Mouse (Mus musculus) retina, adult 2 months (tissue): Measurements from ENCODE around the gene Hacd4.

Source experiments
- DNase-seq: peaks from one replicate; pipeline ENCODE4 v3.0.0-alpha.2; 2012; ENCODE audit warnings: low read depth, low spot score

Hacd4 gene

GRCm38 (mm10) chr4:88438326-88438989 is at the start of gene Hacd4:
Hacd4 (minus strand) TSS chr4:88438928.
- DNase-seq = no peak

GRCm38 (mm10) chr4:88488107-88488506 is 49.4 kb upstream of the Hacd4 start:
- DNase-seq = no peak

- no peak for DNase-seq
Measured at GRCm38 (mm10) chr4:88480130-88480529, 41.4 kb upstream of the Hacd4 start.

GRCm38 (mm10) chr4:88478809-88479186 is 40.1 kb upstream of the Hacd4 start:
- DNase-seq = no peak

GRCm38 (mm10) chr4:88478177-88478808 is 39.6 kb upstream of the Hacd4 start:
- no peak for DNase-seq

- DNase-seq = no peak
Measured at GRCm38 (mm10) chr4:88476511-88477210, 37.9 kb upstream of the Hacd4 start.

GRCm38 (mm10) chr4:88476084-88476483 is 37.4 kb upstream of the Hacd4 start:
- DNase-seq = no peak

GRCm38 (mm10) chr4:88471528-88471927 is 32.8 kb upstream of the Hacd4 start:
- no peak for DNase-seq

GRCm38 (mm10) chr4:88464574-88464973 is 25.8 kb upstream of the Hacd4 start:
- no peak for DNase-seq

GRCm38 (mm10) chr4:88462981-88463646 is 24.4 kb upstream of the Hacd4 start:
- no peak for DNase-seq

GRCm38 (mm10) chr4:88462501-88462900 is 23.8 kb upstream of the Hacd4 start:
- DNase-seq = no peak

GRCm38 (mm10) chr4:88461315-88461714 is 22.6 kb upstream of the Hacd4 start:
- DNase-seq = no peak

- no peak for DNase-seq
Measured at GRCm38 (mm10) chr4:88458673-88459072, 19.9 kb upstream of the Hacd4 start.

- no peak for DNase-seq
Measured at GRCm38 (mm10) chr4:88458093-88458492, 19.4 kb upstream of the Hacd4 start.

GRCm38 (mm10) chr4:88450087-88450765 is 11.5 kb upstream of the Hacd4 start:
- DNase-seq = no peak

GRCm38 (mm10) chr4:88448976-88449375 is 10.2 kb upstream of the Hacd4 start:
- no peak for DNase-seq

GRCm38 (mm10) chr4:88440814-88441213 is 2.1 kb upstream of the Hacd4 start:
- DNase-seq = no peak

- no peak for DNase-seq
Measured at GRCm38 (mm10) chr4:88439669-88440123, 968 bp upstream of the Hacd4 start.

GRCm38 (mm10) chr4:88438990-88439329 is 232 bp upstream of the Hacd4 start:
- DNase-seq = no peak

GRCm38 (mm10) chr4:88437917-88438316 is 811 bp downstream of the Hacd4 start:
- DNase-seq = no peak

GRCm38 (mm10) chr4:88437166-88437565 is 1.6 kb downstream of the Hacd4 start:
- DNase-seq = no peak
